Mouse (Mus musculus): ENCODE measurements around the gene Aph1c.

DNA sequence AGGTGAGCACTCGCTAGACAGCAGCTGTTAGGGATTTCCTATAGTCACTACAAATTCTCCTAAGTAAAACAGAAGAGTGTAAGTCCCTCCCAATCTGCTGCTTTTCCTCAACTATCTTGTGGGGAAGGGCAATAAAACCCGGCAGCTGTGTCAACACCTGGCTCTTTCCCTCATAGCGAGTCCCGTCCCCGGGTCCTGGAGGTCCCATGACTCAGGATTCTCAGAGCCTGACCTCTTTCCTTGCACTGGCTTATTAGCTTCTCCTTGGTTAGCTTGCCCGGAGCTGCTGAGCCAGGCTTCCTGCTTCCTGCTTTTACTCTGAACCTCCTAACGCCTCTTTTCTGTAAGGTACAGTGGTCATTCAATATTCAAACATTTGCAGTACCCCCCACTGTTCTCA lies 21.3 kb upstream of the Aph1c start:
- no peak for TF ChIP-seq CTCF (IDR thresholded peaks at IDR 0.05; ENCODE audit: low read depth, low read length)
- no peak for TF ChIP-seq POLR2A (IDR thresholded peaks at IDR 0.05; ENCODE audit: extremely low read depth, insufficient read depth, low read length)
